ENCODE assay signal across 24 mouse cellular contexts in genomic region chr11:76861185-76861584, GRCm38 (mm10). TPM values are rescaled to one million over a fixed set of nuclear protein-coding genes. Genes with fewer than 3 reads are reported as not detected.
A peak's percentile ranks its signal among the peaks of the same experiment; 100 is the strongest.
DNase-seq lines count a peak whose midpoint lies in the region; ATAC-seq lines count a peak whose summit lies in the region.
"Had no signal": no experiment of that assay in that cellular context is flagged by ENCODE, and none has a peak within 500 bp of the region (broad histone marks: within the 10 kb centered on the region; RNA-seq: fewer than 3 reads in every experiment).

No protein-coding gene starts in this region.

- H3K4me1 ChIP-seq in heart, embryonic 13.5 days = peaks cover 42% of the 10 kb centered on the region
- no peaks in the 10 kb centered on the region for H3K4me1 ChIP-seq in limb, embryonic 10.5 days
- H3K4me1 ChIP-seq: forebrain, embryonic 10.5 days; liver, embryonic 15.5 days; midbrain, embryonic 12.5 days; neural tube, embryonic 12.5 days had no signal

- H3K4me2 ChIP-seq in heart, embryonic 13.5 days = no peak overlapping the region
- H3K4me2 ChIP-seq: limb, embryonic 15.5 days; liver, embryonic 15.5 days; midbrain, embryonic 12.5 days; neural tube, embryonic 12.5 days had no signal

- H3K27me3 ChIP-seq in heart, embryonic 13.5 days (replicated peaks) = no peaks in the 10 kb centered on the region
- no peaks in the 10 kb centered on the region for H3K27me3 ChIP-seq in limb, embryonic 10.5 days (ENCODE audit: low read depth, poor library complexity, severe bottlenecking)
- H3K27me3 ChIP-seq: limb, embryonic 15.5 days; midbrain, embryonic 12.5 days; neural tube, embryonic 12.5 days had no signal

- H3K9ac ChIP-seq in heart, embryonic 13.5 days = no peak overlapping the region
- H3K9ac ChIP-seq: forebrain, postnatal 0 days; limb, embryonic 15.5 days; liver, embryonic 15.5 days; midbrain, embryonic 12.5 days; neural tube, embryonic 12.5 days had no signal

- H3K9me3 ChIP-seq in heart, embryonic 13.5 days = no peaks in the 10 kb centered on the region
- H3K9me3 ChIP-seq in limb, embryonic 10.5 days (replicated peaks) = no peaks in the 10 kb centered on the region
- H3K9me3 ChIP-seq: forebrain, embryonic 10.5 days; limb, embryonic 15.5 days; liver, embryonic 15.5 days; midbrain, embryonic 12.5 days; neural tube, embryonic 12.5 days had no signal

- WGBS in heart, embryonic 13.5 days = 37% methylated on average over 3 of the region's 3 CpGs
- 98% methylated on average over 3 of the region's 3 CpGs for WGBS in limb, embryonic 10.5 days

- DNase-seq in heart, postnatal 36 days = no peak
- DNase-seq in cerebellum, adult 11-12 months = peak; percentile 62
- peak; percentile 74 for DNase-seq in cerebellum, adult 9-10 months
- DNase-seq in heart, postnatal 10 days = peak; percentile 28 to 44
- DNase-seq in limb, embryonic 10.5 days (ENCODE audit: low spot score) = no peak
- no peak for DNase-seq in urinary bladder, postnatal 4 days (ENCODE audit: low spot score in 2 of 2)
- DNase-seq: adrenal gland, adult 2 months; forebrain, postnatal 0 days; kidney, adult 18-20 months; kidney, postnatal 10 days; layer of hippocampus, postnatal 36 days; lung, postnatal 10 days; thymus, postnatal 36 days had no signal

- H3K4me3 ChIP-seq in heart, embryonic 13.5 days = no peak overlapping the region
- H3K4me3 ChIP-seq in limb, embryonic 10.5 days = no peak overlapping the region
- H3K4me3 ChIP-seq: forebrain, embryonic 10.5 days; limb, embryonic 15.5 days; liver, embryonic 15.5 days; midbrain, embryonic 12.5 days; neural tube, embryonic 12.5 days had no signal

- H3K27ac ChIP-seq in heart, embryonic 13.5 days (replicated peaks) = peak overlapping the region; percentile 48
- H3K27ac ChIP-seq in limb, embryonic 10.5 days = no peak overlapping the region
- H3K27ac ChIP-seq: forebrain, embryonic 10.5 days; limb, embryonic 15.5 days; liver, embryonic 15.5 days; midbrain, embryonic 12.5 days; neural tube, embryonic 12.5 days had no signal

- intact Hi-C loops in heart, postnatal 36 days (cut with DNase I) = no loop called here
- intact Hi-C loops in heart, postnatal 10 days (cut with DNase I) = no loop called here

- no peak for ATAC-seq in heart, embryonic 13.5 days (ENCODE audit: extremely low read depth, insufficient number of reproducible peaks, low FRiP score, low TSS enrichment)
- ATAC-seq: forebrain, postnatal 0 days had no signal

- H3K36me3 ChIP-seq in heart, embryonic 13.5 days = no peaks in the 10 kb centered on the region
- H3K36me3 ChIP-seq in limb, embryonic 10.5 days = no peaks in the 10 kb centered on the region
- H3K36me3 ChIP-seq: forebrain, embryonic 10.5 days; limb, embryonic 15.5 days; liver, embryonic 15.5 days; midbrain, embryonic 12.5 days; neural tube, embryonic 12.5 days had no signal

RNA-seq across cellular contexts. Expression of gene Cpd, which starts 14.4 kb away (rescaled TPM):
- polyA plus RNA-seq in heart, embryonic 13.5 days (2015; fragmentation: Nextera tagmentation; extraction: Ambion mirVana) = 10.8 and 11.0 TPM in 2 replicates
- total RNA-seq in heart, postnatal 36 days (2021) = 10 to 100 TPM; 43.3 to 44.9 TPM
- total RNA-seq in heart, postnatal 10 days (2021) = 10 to 100 TPM; 66.5 to 71.9 TPM
- 6.8 and 9.2 TPM in 2 replicates for polyA plus RNA-seq in limb, embryonic 10.5 days (2016; fragmentation: Nextera tagmentation; extraction: Ambion mirVana)

RNA-seq across cellular contexts. Expression of gene Tmigd1, which starts 40.8 kb away (rescaled TPM):
- 0.14 and 0.15 TPM in 2 replicates for polyA plus RNA-seq in heart, embryonic 13.5 days (2015; fragmentation: Nextera tagmentation; extraction: Ambion mirVana)
- total RNA-seq in heart, postnatal 36 days (2021) = under 1 TPM; 0.22 to 0.27 TPM
- total RNA-seq in heart, postnatal 10 days (2021) = under 1 TPM; 0.24 to 0.55 TPM
- polyA plus RNA-seq in limb, embryonic 10.5 days (2016; fragmentation: Nextera tagmentation; extraction: Ambion mirVana) = 0.10 and 0.14 TPM in 2 replicates
- total RNA-seq: forebrain, postnatal 0 days; layer of hippocampus, adult 18-20 months; layer of hippocampus, postnatal 36 days; left cerebral cortex, postnatal 25 days; megakaryocyte progenitor cell, adult 5-6 weeks had no signal
- polyA plus RNA-seq: adrenal gland, adult 2 months; C2C12; forebrain, embryonic 10.5 days; forebrain, postnatal 0 days; liver, embryonic 15.5 days; midbrain, embryonic 12.5 days; neural tube, embryonic 12.5 days; testis, adult 2 months had no signal

Comparison
In these comparisons a context has a peak if more than half of its experiments do, and no peak if none do; other contexts are left out.
1. DNase-seq: peak in cerebellum, adult 11-12 months (single experiment), cerebellum, adult 9-10 months (single experiment) and heart, postnatal 10 days (2 of 2); none in heart, postnatal 36 days (0 of 2), limb, embryonic 10.5 days (single experiment) and urinary bladder, postnatal 4 days (0 of 2).